Mouse (Mus musculus) left cerebral cortex, postnatal 14 days (tissue): ENCODE results near the gene Masp2. TPM values are rescaled to one million over a fixed set of nuclear protein-coding genes. Genes with fewer than 3 reads are reported as not detected.

Source experiments
- DNase-seq, 2 experiments: peaks; one replicate each; pipeline ENCODE4 v3.0.0; 2021 to 2022; ENCODE audit warnings: low spot score in 2 of 2, mixed read lengths in 1 of 2
- intact Hi-C: fragments of 180-260 bp; cut with DNase I; formaldehyde crosslinking; loops from one replicate; pipeline ENCODE4 v1.15.1; 2025
- total RNA-seq, 2 experiments: library from RNA; stranded (reverse); gene quantifications; 2 replicates each; pipeline ENCODE4 v1.2.3; 2021

Gene Masp2
- total RNA-seq, 2 experiments from 2014 or later: 1.1 to 1.4 TPM

GRCm38 (mm10) chr4:148664021-148664420 lies 61.7 kb downstream of the Masp2 start:
- no peak for DNase-seq
- intact Hi-C loops: no loop called here

Other genes with a start within 250 kb of the Masp2 start
- 1 to 10 TPM; 8.8 to 9.5 TPM for gene Ubiad1, start 157.8 kb upstream of the Masp2 start, total RNA-seq
- 10 to 100 TPM; 87.2 to 89.3 TPM for gene Mtor, start 153.9 kb upstream of the Masp2 start, total RNA-seq
- gene Angptl7, start 102.1 kb upstream of the Masp2 start, total RNA-seq: under 1 TPM; 0.31 to 0.44 TPM
- 10 to 100 TPM; 46.2 to 48.0 TPM for gene Exosc10, start 44.1 kb upstream of the Masp2 start, total RNA-seq
- gene Srm, start 11.1 kb upstream of the Masp2 start, total RNA-seq: 10 to 100 TPM; 85.8 to 92.2 TPM
- 100 to 1,000 TPM; 178 to 201 TPM for gene Tardbp, start 24.5 kb downstream of the Masp2 start, total RNA-seq
- under 1 TPM in 1 of 2 experiments, not detected in 1; 0.26 TPM for gene Gm572, start 40.8 kb downstream of the Masp2 start, total RNA-seq
- 1 to 10 TPM; 1.1 to 1.6 TPM for gene Casz1, start 201.9 kb downstream of the Masp2 start, total RNA-seq